Mouse (Mus musculus) bone marrow, adult 2 months (tissue): Measurements from ENCODE around the gene Fos.

Experiments
- CTCF ChIP-seq: fragments of 200-500 bp; IDR thresholded peaks from 2 replicates; pipeline ENCODE4 v1.5.1; 2011; ENCODE audit warnings: low read length, control low read depth; ENCODE audit not compliant: control insufficient read depth, insufficient read depth
- POLR2A ChIP-seq: fragments of 200-500 bp; IDR thresholded peaks from 2 replicates; pipeline ENCODE4 v1.6.1; 2011; ENCODE audit warnings: low read depth, mild to moderate bottlenecking, control low read depth, low read length, borderline replicate concordance; ENCODE audit not compliant: control insufficient read depth

- no peak for TF ChIP-seq POLR2A
- no peak for TF ChIP-seq CTCF
Observed at GRCm38 (mm10) chr12:85449478-85449877, 24.2 kb upstream of the Fos start.
